Mouse (Mus musculus) neural tube, embryonic 13.5 days (tissue): ENCODE measurements around the gene Gsdma. TPM values are rescaled to one million over a fixed set of nuclear protein-coding genes. Genes with fewer than 3 reads are reported as not detected.
A peak's percentile ranks its signal among the peaks of the same experiment; 100 is the strongest.

ENCODE experiments used
- ATAC-seq: fragments of 200-750 bp; cut with Nextera tagmentation; 2 replicates; pipeline ENCODE4 v1.8.0; 2017; ENCODE audit warnings: low read depth, mild to moderate bottlenecking, moderate TSS enrichment, moderate library complexity
- H3K27ac ChIP-seq: fragments of 300-500 bp; sonication (generic); replicated peaks from 2 replicates; pipeline ENCODE4 v1.5.1; 2015; ENCODE audit warnings: moderate library complexity, mild to moderate bottlenecking, inconsistent platforms
- H3K27me3 ChIP-seq: fragments of 300-500 bp; sonication (generic); 2 replicates; pipeline ENCODE4 v1.6.1; 2015; ENCODE audit warnings: mild to moderate bottlenecking, inconsistent platforms
- H3K36me3 ChIP-seq: fragments of 300-500 bp; sonication (generic); 2 replicates; pipeline ENCODE4 v1.6.1; 2015; ENCODE audit warnings: mild to moderate bottlenecking, inconsistent platforms
- H3K4me1 ChIP-seq: fragments of 300-500 bp; sonication (generic); replicated peaks from 2 replicates; pipeline ENCODE4 v1.6.1; 2015; ENCODE audit warnings: inconsistent platforms
- H3K4me2 ChIP-seq: fragments of 300-500 bp; sonication (generic); 2 replicates; pipeline ENCODE4 v1.6.1; 2015; ENCODE audit warnings: inconsistent platforms, mild to moderate bottlenecking, moderate library complexity
- H3K4me3 ChIP-seq: fragments of 300-500 bp; sonication (generic); 2 replicates; pipeline ENCODE4 v1.5.1; 2015; ENCODE audit warnings: mild to moderate bottlenecking, inconsistent platforms
- H3K9ac ChIP-seq: fragments of 300-500 bp; sonication (generic); 2 replicates; pipeline ENCODE4 v1.6.1; 2015; ENCODE audit warnings: moderate library complexity, mild to moderate bottlenecking, inconsistent platforms
- H3K9me3 ChIP-seq: fragments of 300-500 bp; sonication (generic); 2 replicates; pipeline ENCODE4 v1.6.1; 2016; ENCODE audit warnings: inconsistent platforms
- WGBS: fragments of 180-500 bp; shearing (Covaris S2); methylation state at CpG from one replicate; pipeline ENCODE4 v1.1.7; 2015; 5-methylcytosine and 5-hydroxymethylcytosine counted together
- polyA plus RNA-seq: library from polyadenylated mRNA; unstranded; fragments of >200 nt; fragmentation: Nextera tagmentation; extraction: Ambion mirVana; gene quantifications from 2 replicates; pipeline ENCODE4 v1.2.1, GENCODE M21; 2015

Gene Gsdma
- polyA plus RNA-seq, 1 experiment from 2014 or later, result not detected

DNA sequence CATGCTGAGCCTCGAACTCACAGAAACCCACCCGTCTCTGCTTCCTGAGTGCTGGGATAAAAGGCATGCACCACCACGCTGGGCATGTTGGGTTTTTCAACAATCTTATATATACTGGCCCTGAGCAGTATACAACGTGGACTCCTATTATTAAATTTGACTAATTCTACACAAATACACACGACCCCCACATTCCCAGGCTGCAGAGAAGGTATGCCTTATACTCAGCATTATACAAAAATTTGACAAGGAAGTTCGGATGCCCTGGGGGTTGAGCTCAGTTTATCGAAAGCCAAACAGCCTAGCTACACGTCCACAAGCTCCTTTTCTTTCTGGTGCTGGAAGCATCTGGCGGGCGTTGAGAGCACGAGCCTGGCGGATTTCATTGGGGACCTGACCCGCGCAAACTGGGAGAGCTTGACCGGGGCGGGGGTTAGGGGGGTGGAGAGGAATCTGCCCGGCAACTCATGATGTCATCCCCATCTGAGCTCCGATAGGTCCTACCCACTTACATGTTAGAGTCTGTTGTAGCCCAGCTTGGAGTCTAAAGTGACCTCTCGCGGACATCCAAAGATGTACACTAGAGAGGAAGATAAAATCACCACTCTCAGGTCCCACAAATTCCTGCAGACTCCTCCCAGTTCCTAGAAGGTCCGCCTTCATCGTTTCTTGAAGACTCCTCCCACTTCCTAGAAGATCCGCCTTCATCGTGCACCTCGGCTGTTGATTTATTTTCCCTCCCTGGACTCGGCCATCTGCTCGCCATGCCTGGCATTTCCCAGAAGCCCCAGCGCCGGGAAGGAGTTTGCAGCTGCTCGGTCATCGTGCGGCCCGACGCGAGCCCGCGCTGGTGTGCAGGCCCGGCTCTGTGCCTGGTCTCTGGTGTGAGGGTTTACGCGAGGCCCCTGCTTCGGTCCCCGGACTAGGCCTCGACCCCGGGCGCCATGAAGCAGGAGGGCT lies 17.9 kb downstream of the Gsdma start, which contains the start of gene Psmd3:
Gene Psmd3 (plus strand): TSS at position 769 of the 960 bp plus-strand sequence.
- Histone ChIP-seq H3K4me1 (peaks cover 20% of the 10 kb centered on the region), H3K9me3 (no peaks in the 10 kb centered on the region), H3K4me3 (peak within 1 kb of the TSS; percentile 76), H3K36me3 (peaks cover 23% of the 10 kb centered on the region), H3K27ac (peak within 1 kb of the TSS; percentile 74), H3K27me3 (no peaks in the 10 kb centered on the region), H3K9ac (peak within 1 kb of the TSS; percentile 98), H3K4me2 (peak within 1 kb of the TSS; percentile 80)
- peak; percentile 96 for ATAC-seq
- 5% methylated on average over 45 of the region's 45 CpGs for WGBS

DNA sequence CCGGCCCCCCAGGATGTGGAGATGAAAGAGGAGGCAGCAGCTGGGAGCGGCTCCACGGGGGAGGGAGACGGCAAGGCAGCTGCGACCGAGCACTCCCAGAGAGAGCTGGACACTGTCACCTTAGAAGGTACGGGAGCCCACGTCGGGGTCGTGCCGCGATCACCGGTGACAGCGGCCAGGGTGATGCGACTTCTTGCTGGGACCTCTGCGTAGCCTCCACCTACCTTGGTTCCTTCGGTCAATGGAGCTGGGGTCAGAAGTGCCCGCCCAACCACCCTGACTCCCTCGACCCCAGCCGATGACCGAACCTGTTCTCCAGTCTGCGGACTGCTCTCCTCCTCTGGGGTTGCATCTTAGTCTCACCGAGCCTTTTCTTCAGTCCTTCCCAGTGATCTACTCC lies 18.7 kb downstream of the Gsdma start:
- Histone ChIP-seq H3K9me3 (no peaks in the 10 kb centered on the region), H3K4me1 (peaks cover 20% of the 10 kb centered on the region), H3K27me3 (no peaks in the 10 kb centered on the region), H3K36me3 (peaks cover 30% of the 10 kb centered on the region), H3K4me2 (peak overlapping the region; percentile 80), H3K27ac (peak overlapping the region; percentile 73), H3K4me3 (peak overlapping the region; percentile 76), H3K9ac (peak overlapping the region; percentile 98)
- ATAC-seq, result peak; percentile 48
- 1% methylated on average over 23 of the region's 23 CpGs for WGBS

- no peak overlapping the region for H3K27ac ChIP-seq
- no peaks in the 10 kb centered on the region for H3K27me3 ChIP-seq
- no peak for ATAC-seq
- 92% methylated on average over 9 of the region's 9 CpGs for WGBS
- peaks cover 20% of the 10 kb centered on the region for H3K4me1 ChIP-seq
- H3K9ac ChIP-seq, result no peak overlapping the region
- H3K9me3 ChIP-seq, result no peaks in the 10 kb centered on the region
- H3K36me3 ChIP-seq, result peaks cover 54% of the 10 kb centered on the region
- H3K4me3 ChIP-seq, result no peak overlapping the region
- no peak overlapping the region for H3K4me2 ChIP-seq
These were observed 21.5 kb downstream of the Gsdma start for GRCm38 (mm10) chr11:98685642-98686041.

GRCm38 (mm10) chr11:98686976-98687375 lies 22.8 kb downstream of the Gsdma start:
- Histone ChIP-seq H3K4me3 (no peak overlapping the region), H3K4me2 (no peak overlapping the region), H3K9ac (no peak overlapping the region), H3K27ac (no peak overlapping the region), H3K36me3 (peaks cover 67% of the 10 kb centered on the region), H3K27me3 (no peaks in the 10 kb centered on the region), H3K4me1 (peaks cover 17% of the 10 kb centered on the region), H3K9me3 (no peaks in the 10 kb centered on the region)
- 88% methylated on average over 4 of the region's 4 CpGs for WGBS
- ATAC-seq, result no peak

DNA sequence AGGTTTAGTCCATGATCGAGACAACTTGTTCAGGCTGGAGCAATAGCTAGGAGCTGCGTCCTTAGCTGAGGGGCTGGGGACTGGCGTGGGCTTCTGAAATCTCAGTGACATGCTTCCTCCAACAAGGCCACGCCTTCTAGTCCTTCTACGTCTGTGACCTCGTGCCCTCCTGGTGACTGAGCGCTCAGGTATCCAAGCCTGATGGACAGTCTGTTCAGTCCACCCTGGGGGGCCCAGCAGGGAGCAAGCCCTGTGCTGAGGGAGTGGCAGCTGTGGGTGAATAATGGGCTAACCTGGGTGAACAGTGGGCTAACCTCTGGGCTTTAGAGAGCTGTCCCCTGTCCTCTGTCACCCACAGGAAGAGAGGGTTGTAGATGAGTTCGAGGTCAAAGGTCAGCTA lies 23.9 kb downstream of the Gsdma start:
- no peak overlapping the region for H3K4me2 ChIP-seq
- no peak for ATAC-seq
- 86% methylated on average over 8 of the region's 8 CpGs for WGBS
- H3K9me3 ChIP-seq, result no peaks in the 10 kb centered on the region
- H3K36me3 ChIP-seq, result peaks cover 77% of the 10 kb centered on the region
- H3K27ac ChIP-seq, result no peak overlapping the region
- H3K4me3 ChIP-seq, result no peak overlapping the region
- H3K27me3 ChIP-seq, result no peaks in the 10 kb centered on the region
- peaks cover 17% of the 10 kb centered on the region for H3K4me1 ChIP-seq
- H3K9ac ChIP-seq, result no peak overlapping the region

GRCm38 (mm10) chr11:98693201-98693600 lies 29.1 kb downstream of the Gsdma start:
- Histone ChIP-seq H3K9me3 (no peaks in the 10 kb centered on the region), H3K27ac (no peak overlapping the region), H3K4me2 (no peak overlapping the region), H3K36me3 (peaks cover 87% of the 10 kb centered on the region), H3K4me3 (no peak overlapping the region), H3K9ac (no peak overlapping the region), H3K4me1 (no peaks in the 10 kb centered on the region), H3K27me3 (no peaks in the 10 kb centered on the region)
- 76% methylated on average over 13 of the region's 13 CpGs for WGBS
- ATAC-seq, result no peak

DNA sequence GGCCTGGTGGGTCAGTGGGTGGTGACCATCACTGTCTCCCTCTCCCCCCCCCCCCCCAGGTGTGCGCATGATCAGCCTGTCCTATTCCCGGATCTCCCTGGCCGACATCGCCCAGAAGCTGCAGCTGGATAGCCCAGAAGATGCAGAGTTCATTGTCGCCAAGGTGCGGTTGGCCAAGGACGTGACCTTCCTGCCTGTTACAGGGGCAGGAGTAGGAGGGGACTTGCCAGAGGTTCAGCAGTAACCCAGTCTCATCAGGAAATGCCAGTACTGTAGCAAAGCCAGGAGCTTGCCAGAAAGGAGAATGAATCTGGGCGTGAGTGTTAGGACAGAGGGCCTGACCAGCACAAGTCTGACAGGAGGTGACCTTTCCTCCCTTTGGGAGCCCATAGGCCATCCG lies 29.6 kb downstream of the Gsdma start:
- Histone ChIP-seq H3K36me3 (peaks cover 84% of the 10 kb centered on the region), H3K9me3 (no peaks in the 10 kb centered on the region), H3K4me1 (no peaks in the 10 kb centered on the region), H3K4me2 (no peak overlapping the region), H3K27me3 (no peaks in the 10 kb centered on the region), H3K9ac (no peak overlapping the region), H3K4me3 (no peak overlapping the region), H3K27ac (no peak overlapping the region)
- 95% methylated on average over 9 of the region's 9 CpGs for WGBS
- no peak for ATAC-seq

- 91% methylated on average over 9 of the region's 9 CpGs for WGBS
These were observed 30.1 kb downstream of the Gsdma start for GRCm38 (mm10) chr11:98694301-98694700.

DNA sequence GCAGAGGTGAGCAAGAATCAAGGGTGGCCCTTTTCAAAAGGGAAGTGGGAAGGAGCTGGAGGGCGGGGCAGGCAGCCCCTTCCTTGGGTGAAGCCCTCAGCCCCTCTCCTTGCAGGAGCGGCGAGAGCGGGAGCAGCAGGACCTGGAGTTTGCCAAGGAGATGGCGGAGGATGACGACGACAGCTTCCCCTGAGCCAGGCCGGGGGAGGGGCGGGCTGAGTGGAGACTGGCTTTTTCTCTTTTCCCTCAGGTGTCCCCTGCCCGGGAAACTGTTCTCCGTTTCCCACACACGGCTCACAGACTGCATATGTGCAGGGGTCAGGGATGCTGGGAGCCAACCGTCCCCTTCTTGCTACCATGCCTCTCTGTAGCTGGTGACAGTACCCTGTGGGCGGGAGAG lies 31.3 kb downstream of the Gsdma start:
- Histone ChIP-seq H3K9ac (no peak overlapping the region), H3K36me3 (peaks cover 70% of the 10 kb centered on the region), H3K4me2 (no peak overlapping the region), H3K27ac (no peak overlapping the region), H3K27me3 (0 out of 2 replicates have a peak, but pooled peaks cover under 1% of the 10 kb centered on the region), H3K4me1 (no peaks in the 10 kb centered on the region), H3K9me3 (no peaks in the 10 kb centered on the region), H3K4me3 (no peak overlapping the region)
- WGBS, result 83% methylated on average over 14 of the region's 14 CpGs
- ATAC-seq, result no peak

More at GRCm38 (mm10) chr11:98694301-98694700, 30.1 kb downstream of the Gsdma start:
- no peak overlapping the region for H3K9ac ChIP-seq
- no peak overlapping the region for H3K4me3 ChIP-seq
- H3K4me2 ChIP-seq, result no peak overlapping the region
- ATAC-seq, result no peak
- peaks cover 81% of the 10 kb centered on the region for H3K36me3 ChIP-seq
- no peak overlapping the region for H3K27ac ChIP-seq
- no peaks in the 10 kb centered on the region for H3K9me3 ChIP-seq
- H3K27me3 ChIP-seq, result no peaks in the 10 kb centered on the region
- no peaks in the 10 kb centered on the region for H3K4me1 ChIP-seq

GRCm38 (mm10) chr11:98696454-98697216 lies 32.5 kb downstream of the Gsdma start:
- Histone ChIP-seq H3K4me1 (no peaks in the 10 kb centered on the region), H3K27ac (no peak overlapping the region), H3K9ac (no peak overlapping the region), H3K27me3 (peaks cover 11% of the 10 kb centered on the region; the same call in 1 of the 2 replicates), H3K36me3 (peaks cover 58% of the 10 kb centered on the region), H3K4me2 (no peak overlapping the region), H3K9me3 (no peaks in the 10 kb centered on the region), H3K4me3 (no peak overlapping the region)
- ATAC-seq, result no peak
- WGBS, result 81% methylated on average over 14 of the region's 14 CpGs

DNA sequence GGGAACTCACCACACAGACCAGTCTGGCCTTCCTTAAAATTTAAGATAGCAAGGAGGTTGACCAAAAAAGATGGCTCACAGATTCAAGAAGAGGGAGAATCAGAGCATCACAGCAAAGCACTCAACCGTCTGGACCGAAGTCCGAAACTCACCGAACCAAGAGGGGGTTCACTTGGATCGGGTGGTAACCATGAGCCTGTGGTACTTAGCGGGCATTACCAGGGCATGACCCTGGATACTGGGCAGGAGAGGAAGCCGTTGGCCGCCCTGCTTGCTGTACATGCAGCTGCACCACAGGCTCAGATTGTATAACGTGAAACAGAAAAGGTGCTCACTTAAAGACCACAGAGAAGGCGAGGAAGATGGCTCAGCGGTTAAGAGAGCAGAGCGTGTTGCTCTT lies 33.1 kb downstream of the Gsdma start:
- WGBS, result 91% methylated on average over 12 of the region's 12 CpGs

More for the DNA sequence above, 33.1 kb downstream of the Gsdma start:
- H3K4me2 ChIP-seq, result no peak overlapping the region
- H3K36me3 ChIP-seq, result peaks cover 52% of the 10 kb centered on the region
- no peaks in the 10 kb centered on the region for H3K4me1 ChIP-seq
- no peak overlapping the region for H3K4me3 ChIP-seq
- peaks cover 12% of the 10 kb centered on the region; the same call in 1 of the 2 replicates for H3K27me3 ChIP-seq
- no peak overlapping the region for H3K27ac ChIP-seq
- ATAC-seq, result no peak
- no peak overlapping the region for H3K9ac ChIP-seq
- no peaks in the 10 kb centered on the region for H3K9me3 ChIP-seq
